Mouse (Mus musculus) forebrain, embryonic 15.5 days (tissue): ENCODE results near the gene Hdac1. TPM values are rescaled to one million over a fixed set of nuclear protein-coding genes. Genes with fewer than 3 reads are reported as not detected.
A peak's percentile ranks its signal among the peaks of the same experiment; 100 is the strongest.
"Not testable (repeated sequence)": the region's sequence is repeated elsewhere in the genome, so short reads cannot be mapped to it uniquely, and the experiment has no call there.

Experiments
- ATAC-seq: fragments of 200-750 bp; cut with Nextera tagmentation; replicated peaks from 2 replicates; pipeline ENCODE4 v1.8.0; 2017; ENCODE audit warnings: mild to moderate bottlenecking, moderate TSS enrichment, moderate library complexity
- H3K27ac ChIP-seq: fragments of 300-500 bp; sonication (generic); replicated peaks from 2 replicates; pipeline ENCODE4 v1.5.1; 2015; ENCODE audit warnings: mild to moderate bottlenecking, inconsistent platforms
- H3K27me3 ChIP-seq: fragments of 300-500 bp; sonication (generic); 2 replicates; pipeline ENCODE4 v1.6.1; 2015; ENCODE audit warnings: inconsistent platforms
- H3K36me3 ChIP-seq: fragments of 300-500 bp; sonication (generic); 2 replicates; pipeline ENCODE4 v1.6.1; 2015; ENCODE audit warnings: mild to moderate bottlenecking, inconsistent platforms
- H3K4me1 ChIP-seq: fragments of 300-500 bp; sonication (generic); 2 replicates; pipeline ENCODE4 v1.6.1; 2015; ENCODE audit warnings: inconsistent platforms
- H3K4me2 ChIP-seq: fragments of 300-500 bp; sonication (generic); replicated peaks from 2 replicates; pipeline ENCODE4 v1.6.1; 2015; ENCODE audit warnings: mild to moderate bottlenecking, inconsistent platforms
- H3K4me3 ChIP-seq: fragments of 300-500 bp; sonication (generic); 2 replicates; pipeline ENCODE4 v1.5.1; 2015; ENCODE audit warnings: mild to moderate bottlenecking, inconsistent platforms
- H3K9ac ChIP-seq: fragments of 300-500 bp; sonication (generic); replicated peaks from 2 replicates; pipeline ENCODE4 v1.6.1; 2015; ENCODE audit warnings: mild to moderate bottlenecking, inconsistent platforms
- H3K9me3 ChIP-seq: fragments of 300-500 bp; sonication (generic); 2 replicates; pipeline ENCODE4 v1.6.1; 2016; ENCODE audit warnings: inconsistent platforms
- WGBS: fragments of 180-500 bp; shearing (Covaris S2); methylation state at CpG from one replicate; pipeline ENCODE4 v1.1.7; 2015; ENCODE audit warnings: mixed read lengths; 5-methylcytosine and 5-hydroxymethylcytosine counted together
- polyA plus RNA-seq: library from polyadenylated mRNA; unstranded; fragments of >200 nt; fragmentation: Nextera tagmentation; extraction: Ambion mirVana; gene quantifications from 2 replicates; pipeline ENCODE4 v1.2.1, GENCODE M21; 2015

Hdac1 gene
- polyA plus RNA-seq, 1 experiment from 2014 or later, result 119 TPM

DNA sequence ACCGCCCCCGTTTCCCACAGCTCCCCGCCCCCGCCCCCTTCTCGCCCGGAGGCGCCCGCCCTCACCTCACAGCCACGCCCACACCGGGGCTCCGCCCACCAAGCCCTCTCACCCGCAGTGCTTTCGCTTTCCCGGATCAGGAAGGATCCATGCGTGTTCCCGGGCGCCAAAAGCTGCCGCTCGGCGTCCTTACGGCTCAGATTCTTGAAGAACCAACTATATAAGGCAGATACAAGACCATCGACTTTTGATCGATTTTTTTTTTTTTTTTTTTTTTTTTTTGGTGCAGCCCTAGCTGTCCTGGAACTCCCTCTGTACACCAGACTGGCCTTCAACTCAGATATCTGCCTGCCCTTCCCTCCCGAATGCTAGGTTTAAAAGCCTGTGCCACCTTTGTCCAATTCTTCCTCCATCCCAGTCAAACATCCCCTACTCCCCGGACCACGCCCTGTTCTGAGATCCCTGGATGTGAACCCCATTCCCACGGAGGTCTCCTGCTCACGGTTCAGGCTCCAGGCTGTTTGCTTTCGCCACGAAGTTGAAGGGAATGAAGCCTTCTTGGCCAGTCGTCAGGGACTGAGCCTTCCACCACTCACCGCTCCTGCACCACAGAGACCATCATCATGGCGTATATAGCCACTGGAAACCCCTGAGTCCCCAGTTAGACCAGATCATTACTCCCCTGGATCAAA is 14.2 kb upstream of the Hdac1 start:
- Histone ChIP-seq H3K9ac (peak overlapping the region; percentile 53), H3K27ac (peak overlapping the region; percentile 46; the same call in 1 of the 2 replicates), H3K4me3 (peak overlapping the region; percentile 47), H3K36me3 (no peaks in the 10 kb centered on the region), H3K9me3 (no peaks in the 10 kb centered on the region), H3K4me2 (peak overlapping the region; percentile 69), H3K27me3 (no peaks in the 10 kb centered on the region), H3K4me1 (peaks cover 12% of the 10 kb centered on the region)
- WGBS, result 8% methylated on average over 33 of the region's 33 CpGs
- peak; percentile 85 for ATAC-seq

GRCm38 (mm10) chr4:129555862-129556531 is 13.5 kb upstream of the Hdac1 start:
- WGBS, result under 1% methylated on average over 24 of the region's 24 CpGs
- peak overlapping the region; percentile 35 for H3K27ac ChIP-seq

DNA sequence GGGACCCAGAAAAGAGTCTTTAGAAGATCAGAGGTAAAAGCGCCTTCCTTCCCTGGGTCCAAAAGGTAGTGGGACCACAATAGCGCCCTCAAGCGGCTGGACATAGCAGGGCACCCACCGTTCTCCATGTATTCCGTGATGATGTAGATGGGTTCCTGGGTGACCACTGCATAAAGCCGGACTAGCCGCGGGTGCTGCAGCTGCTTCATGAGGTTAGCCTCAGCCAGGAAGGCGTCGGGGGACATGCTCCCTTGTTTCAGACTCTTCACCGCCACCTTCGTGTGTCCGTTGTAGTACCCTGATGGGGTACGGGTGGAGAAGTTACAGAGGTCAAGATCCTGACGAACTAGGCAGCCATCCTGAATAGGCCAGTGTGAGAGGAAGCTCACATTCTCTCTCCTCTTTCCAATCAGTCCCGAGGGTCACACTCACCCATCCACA is 12.9 kb upstream of the Hdac1 start:
- no peaks in the 10 kb centered on the region for H3K9me3 ChIP-seq
- H3K27ac ChIP-seq, result peak overlapping the region; percentile 35; the same call in 1 of the 2 replicates
- H3K4me2 ChIP-seq, result peak overlapping the region; percentile 69
- H3K4me3 ChIP-seq, result peak overlapping the region; percentile 47
- 4% methylated on average over 16 of the region's 16 CpGs for WGBS
- peak; percentile 29; the same call in 1 of the 2 replicates for ATAC-seq
- peaks cover 12% of the 10 kb centered on the region for H3K4me1 ChIP-seq
- peak overlapping the region; percentile 53 for H3K9ac ChIP-seq
- no peaks in the 10 kb centered on the region for H3K36me3 ChIP-seq
- no peaks in the 10 kb centered on the region for H3K27me3 ChIP-seq

More at GRCm38 (mm10) chr4:129555862-129556531, 13.5 kb upstream of the Hdac1 start:
- Histone ChIP-seq H3K9me3 (no peaks in the 10 kb centered on the region), H3K4me2 (peak overlapping the region; percentile 69), H3K4me3 (peak overlapping the region; percentile 47), H3K36me3 (no peaks in the 10 kb centered on the region), H3K9ac (peak overlapping the region; percentile 53), H3K27me3 (no peaks in the 10 kb centered on the region), H3K4me1 (peaks cover 12% of the 10 kb centered on the region)
- peak; percentile 69 for ATAC-seq

DNA sequence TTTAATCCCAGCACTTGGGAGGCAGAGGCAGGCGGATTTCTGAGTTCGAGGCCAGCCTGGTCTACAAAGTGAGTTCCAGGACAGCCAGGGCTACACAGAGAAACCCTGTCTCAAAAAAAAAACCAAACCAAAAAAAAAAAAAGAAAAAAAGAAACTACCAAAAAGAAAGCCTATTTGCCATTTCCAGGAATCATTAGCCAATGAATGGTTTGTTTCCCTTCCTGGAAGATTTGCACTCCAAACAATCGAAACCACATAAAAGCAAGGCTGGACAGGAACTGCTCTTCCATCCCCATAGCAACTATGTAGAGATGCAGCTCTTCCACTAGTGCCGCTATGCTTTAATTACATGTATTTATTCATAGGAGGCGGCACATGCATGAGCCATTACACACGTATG is 12.0 kb upstream of the Hdac1 start:
- H3K36me3 ChIP-seq, H3K4me3 ChIP-seq, H3K4me2 ChIP-seq, H3K9me3 ChIP-seq, H3K27ac ChIP-seq, H3K27me3 ChIP-seq, H3K9ac ChIP-seq, ATAC-seq: not testable (repeated sequence)
- H3K4me1 ChIP-seq, result peaks cover 12% of the 10 kb centered on the region
- 74% methylated on average over 6 of the region's 6 CpGs for WGBS

GRCm38 (mm10) chr4:129550295-129550694 is 7.8 kb upstream of the Hdac1 start:
- WGBS, result 71% methylated on average over 1 of the region's 1 CpGs

GRCm38 (mm10) chr4:129549306-129549705 is 6.8 kb upstream of the Hdac1 start:
- ATAC-seq, result no peak

More at GRCm38 (mm10) chr4:129550295-129550694, 7.8 kb upstream of the Hdac1 start:
- H3K4me3 ChIP-seq, result no peak overlapping the region
- H3K9ac ChIP-seq, result no peak overlapping the region
- no peak overlapping the region for H3K27ac ChIP-seq
- no peaks in the 10 kb centered on the region for H3K27me3 ChIP-seq
- H3K36me3 ChIP-seq, result no peaks in the 10 kb centered on the region
- no peaks in the 10 kb centered on the region for H3K9me3 ChIP-seq
- no peak for ATAC-seq
- no peak overlapping the region for H3K4me2 ChIP-seq
- H3K4me1 ChIP-seq, result peaks cover under 1% of the 10 kb centered on the region; the same call in 1 of the 2 replicates

GRCm38 (mm10) chr4:129547631-129548030 is 5.1 kb upstream of the Hdac1 start:
- H3K4me3 ChIP-seq, H3K9ac ChIP-seq, H3K36me3 ChIP-seq, H3K4me1 ChIP-seq, H3K9me3 ChIP-seq, ATAC-seq, H3K27ac ChIP-seq, H3K4me2 ChIP-seq, H3K27me3 ChIP-seq: not testable (repeated sequence)
- 81% methylated on average over 4 of the region's 4 CpGs for WGBS

More at GRCm38 (mm10) chr4:129549306-129549705, 6.8 kb upstream of the Hdac1 start:
- 94% methylated on average over 2 of the region's 2 CpGs for WGBS
- Histone ChIP-seq H3K4me1 (no peaks in the 10 kb centered on the region), H3K36me3 (no peaks in the 10 kb centered on the region), H3K9ac (no peak overlapping the region), H3K27ac (no peak overlapping the region), H3K9me3 (no peaks in the 10 kb centered on the region), H3K27me3 (no peaks in the 10 kb centered on the region), H3K4me3 (no peak overlapping the region), H3K4me2 (no peak overlapping the region)

DNA sequence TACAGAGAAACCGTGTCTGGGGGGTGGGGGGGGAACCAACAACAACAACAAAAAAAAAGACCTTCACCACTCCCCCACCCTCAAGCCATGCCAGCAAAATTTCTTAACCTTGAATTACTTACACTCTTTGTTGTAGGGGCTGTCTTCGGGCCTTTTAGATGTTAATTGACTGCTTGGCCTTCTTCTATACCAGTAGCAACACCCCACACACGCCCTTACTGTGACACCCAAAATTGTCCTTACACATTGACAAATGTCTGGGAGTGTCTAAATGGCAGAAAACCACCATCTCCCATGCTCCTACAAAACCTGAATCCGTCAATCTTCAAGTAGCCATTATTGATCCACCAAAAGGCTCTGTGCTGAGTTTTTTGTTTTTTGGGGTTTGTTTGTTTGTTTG is 1.6 kb upstream of the Hdac1 start:
- 81% methylated on average over 4 of the region's 4 CpGs for WGBS
- Histone ChIP-seq H3K4me1 (peaks cover 15% of the 10 kb centered on the region), H3K4me2 (no peak overlapping the region), H3K9ac (no peak overlapping the region), H3K9me3 (no peaks in the 10 kb centered on the region), H3K27me3 (no peaks in the 10 kb centered on the region), H3K36me3 (no peaks in the 10 kb centered on the region), H3K4me3 (no peak overlapping the region), H3K27ac (no peak overlapping the region)
- ATAC-seq, result no peak

DNA sequence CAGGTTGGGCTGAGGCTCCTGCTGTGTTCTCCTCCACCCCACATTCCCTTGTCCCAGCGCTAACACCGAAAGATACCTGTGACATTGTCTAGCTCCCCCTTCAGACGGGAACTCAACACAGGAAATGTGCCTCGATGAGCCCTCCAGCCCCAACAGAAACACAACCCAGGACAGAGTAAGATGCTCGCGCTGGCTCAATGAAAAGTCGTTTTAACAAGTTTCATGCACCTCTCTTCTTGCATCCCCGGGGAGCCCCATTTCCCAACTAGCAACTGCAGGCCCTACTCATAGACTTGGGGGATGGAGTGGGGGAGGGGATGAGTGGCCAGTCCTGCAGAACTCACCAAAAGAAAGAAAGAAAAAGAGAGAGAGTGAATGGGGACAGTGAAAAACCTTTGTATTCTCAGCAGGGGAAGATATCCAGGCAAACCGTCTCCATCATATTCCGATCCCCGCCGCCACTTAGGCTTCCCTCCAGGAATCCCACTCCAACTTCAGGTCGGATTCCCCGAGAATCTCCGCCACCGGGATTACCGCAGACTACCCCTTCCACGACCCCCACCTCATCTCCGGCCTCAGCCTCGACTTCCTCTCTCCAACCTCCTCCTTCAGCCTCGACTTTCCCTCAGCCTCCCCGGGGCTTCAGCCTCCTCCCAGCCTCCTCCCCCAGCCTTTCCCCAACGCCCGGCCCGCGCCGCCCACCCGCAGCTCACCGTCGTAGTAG is 483 bp downstream of the Hdac1 start:
- peak overlapping the region; percentile 83 for H3K4me3 ChIP-seq
- WGBS, result under 1% methylated on average over 30 of the region's 30 CpGs
- H3K9me3 ChIP-seq, result no peaks in the 10 kb centered on the region
- peak overlapping the region; percentile 64 for H3K4me2 ChIP-seq
- 0 out of 2 replicates have a peak, but pooled peaks cover 3% of the 10 kb centered on the region for H3K36me3 ChIP-seq
- H3K4me1 ChIP-seq, result peaks cover 15% of the 10 kb centered on the region
- peak overlapping the region; percentile 77 for H3K27ac ChIP-seq
- H3K27me3 ChIP-seq, result no peaks in the 10 kb centered on the region
- peak; percentile 18; the same call in 1 of the 2 replicates for ATAC-seq
- peak overlapping the region; percentile 87 for H3K9ac ChIP-seq

DNA sequence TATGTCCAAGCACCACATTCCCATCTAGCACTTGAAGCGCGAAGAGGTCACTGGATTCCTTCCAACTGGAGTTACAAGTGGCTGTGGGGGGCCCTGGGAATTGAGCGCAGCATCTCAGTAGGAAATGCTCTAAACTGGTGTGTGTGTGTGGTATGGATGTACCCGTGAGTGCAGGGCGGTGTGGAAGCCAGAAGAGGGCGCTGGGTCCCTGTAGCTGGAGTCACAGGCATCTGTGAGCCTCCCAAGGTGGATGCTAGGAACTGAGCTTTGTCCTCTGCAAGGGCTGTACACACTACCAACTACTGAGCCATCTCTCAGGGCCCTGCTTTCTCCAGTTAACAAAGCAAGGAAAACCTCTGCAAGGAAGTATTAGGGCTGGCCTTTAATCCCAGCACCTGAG is 2.5 kb downstream of the Hdac1 start:
- H3K36me3 ChIP-seq, result 0 out of 2 replicates have a peak, but pooled peaks cover 3% of the 10 kb centered on the region
- no peak overlapping the region for H3K4me2 ChIP-seq
- 90% methylated on average over 6 of the region's 6 CpGs for WGBS
- no peaks in the 10 kb centered on the region for H3K27me3 ChIP-seq
- no peaks in the 10 kb centered on the region for H3K9me3 ChIP-seq
- H3K9ac ChIP-seq, result no peak overlapping the region
- no peak overlapping the region for H3K4me3 ChIP-seq
- no peak overlapping the region for H3K27ac ChIP-seq
- peaks cover 15% of the 10 kb centered on the region for H3K4me1 ChIP-seq
- no peak for ATAC-seq

GRCm38 (mm10) chr4:129528901-129529300 is 13.6 kb downstream of the Hdac1 start:
- ATAC-seq, H3K4me1 ChIP-seq, H3K9ac ChIP-seq, H3K4me2 ChIP-seq, H3K27ac ChIP-seq, H3K27me3 ChIP-seq, H3K4me3 ChIP-seq, H3K9me3 ChIP-seq: not testable (repeated sequence)
- WGBS, result 96% methylated on average over 6 of the region's 6 CpGs
- peaks cover 61% of the 10 kb centered on the region for H3K36me3 ChIP-seq

DNA sequence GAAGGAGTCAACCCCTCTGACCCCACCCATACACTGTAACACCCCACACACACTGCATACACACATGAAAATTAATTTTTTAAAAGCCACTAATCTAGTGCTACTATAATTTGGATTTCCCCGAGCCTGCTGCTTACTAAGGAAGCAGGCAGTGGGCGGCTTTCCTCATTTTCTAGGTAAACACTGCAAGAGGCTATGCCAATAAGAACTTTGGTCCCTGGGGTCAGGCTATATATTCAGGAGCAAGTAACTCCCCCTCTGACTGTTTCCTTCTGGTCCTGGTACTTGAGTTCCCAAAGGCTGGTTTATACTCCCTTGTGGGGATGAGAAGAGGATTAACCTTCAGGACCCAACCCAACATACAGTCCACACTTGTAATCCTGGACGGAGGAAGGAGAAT is 16.6 kb downstream of the Hdac1 start:
- H3K4me2 ChIP-seq, result no peak overlapping the region
- H3K36me3 ChIP-seq, result peaks cover 73% of the 10 kb centered on the region
- H3K27me3 ChIP-seq, result no peaks in the 10 kb centered on the region
- H3K4me1 ChIP-seq, result no peaks in the 10 kb centered on the region
- no peak overlapping the region for H3K9ac ChIP-seq
- H3K9me3 ChIP-seq, result no peaks in the 10 kb centered on the region
- 85% methylated on average over 3 of the region's 3 CpGs for WGBS
- no peak overlapping the region for H3K4me3 ChIP-seq
- ATAC-seq, result no peak
- H3K27ac ChIP-seq, result no peak overlapping the region
